Mouse (Mus musculus): ENCODE measurements around the gene Kmt2a. TPM values are rescaled to one million over a fixed set of nuclear protein-coding genes. Genes with fewer than 3 reads are reported as not detected.
A peak's percentile ranks its signal among the peaks of the same experiment; 100 is the strongest.

The Kmt2a gene
- polyA plus RNA-seq, 1 experiment from 2014 or later, result 31.6 TPM

- Histone ChIP-seq H3K9me3 (no peaks in the 10 kb centered on the region), H3K4me3 (no peak overlapping the region), H3K36me3 (peaks cover 76% of the 10 kb centered on the region), H3K4me1 (no peaks in the 10 kb centered on the region), H3K27ac (replicated peaks) (no peak overlapping the region), H3K9ac (replicated peaks) (no peak overlapping the region), H3K4me2 (replicated peaks) (no peak overlapping the region), H3K27me3 (no peaks in the 10 kb centered on the region)
- no peak for ATAC-seq (replicated peaks)
- 71% methylated on average over 5 of the region's 5 CpGs for WGBS
Measured at GRCm38 (mm10) chr9:44807141-44807540, 74.0 kb downstream of the Kmt2a start.

- Histone ChIP-seq H3K9ac (replicated peaks) (no peak overlapping the region), H3K4me2 (replicated peaks) (no peak overlapping the region), H3K36me3 (peaks cover 60% of the 10 kb centered on the region), H3K27ac (replicated peaks) (no peak overlapping the region), H3K4me3 (no peak overlapping the region), H3K4me1 (no peaks in the 10 kb centered on the region), H3K9me3 (no peaks in the 10 kb centered on the region), H3K27me3 (no peaks in the 10 kb centered on the region)
- no peak for ATAC-seq (replicated peaks)
- WGBS, result 89% methylated on average over 5 of the region's 5 CpGs
Measured at GRCm38 (mm10) chr9:44805536-44805935, 75.6 kb downstream of the Kmt2a start.

- no peak overlapping the region for H3K4me2 ChIP-seq (replicated peaks)
- H3K9me3 ChIP-seq, result no peaks in the 10 kb centered on the region
- no peak for ATAC-seq (replicated peaks)
- H3K9ac ChIP-seq (replicated peaks), result no peak overlapping the region
- no peak overlapping the region for H3K4me3 ChIP-seq
- H3K27me3 ChIP-seq, result no peaks in the 10 kb centered on the region
- H3K4me1 ChIP-seq, result peaks cover 6% of the 10 kb centered on the region
- peaks cover 51% of the 10 kb centered on the region for H3K36me3 ChIP-seq
- 89% methylated on average over 10 of the region's 10 CpGs for WGBS
- no peak overlapping the region for H3K27ac ChIP-seq (replicated peaks)
Measured at GRCm38 (mm10) chr9:44804678-44805077, 76.4 kb downstream of the Kmt2a start.

GRCm38 (mm10) chr9:44802808-44803450 is 78.2 kb downstream of the Kmt2a start, which contains the start of gene Ttc36:
Gene Ttc36, minus strand, starts transcription at chr9:44803072.
- no peak for ATAC-seq (replicated peaks)
- Histone ChIP-seq H3K36me3 (peaks cover 34% of the 10 kb centered on the region), H3K9ac (replicated peaks) (no peak within 1 kb of the TSS), H3K27ac (replicated peaks) (no peak within 1 kb of the TSS), H3K27me3 (no peaks in the 10 kb centered on the region), H3K4me2 (replicated peaks) (no peak within 1 kb of the TSS), H3K4me3 (no peak within 1 kb of the TSS), H3K9me3 (no peaks in the 10 kb centered on the region), H3K4me1 (peaks cover 20% of the 10 kb centered on the region)
- 74% methylated on average over 4 of the region's 4 CpGs for WGBS

- Histone ChIP-seq H3K9me3 (no peaks in the 10 kb centered on the region), H3K4me2 (replicated peaks) (no peak overlapping the region), H3K27ac (replicated peaks) (no peak overlapping the region), H3K4me1 (peaks cover 20% of the 10 kb centered on the region), H3K27me3 (no peaks in the 10 kb centered on the region), H3K9ac (replicated peaks) (no peak overlapping the region), H3K36me3 (peaks cover 21% of the 10 kb centered on the region), H3K4me3 (no peak overlapping the region)
- WGBS, result 82% methylated on average over 6 of the region's 6 CpGs
- ATAC-seq (replicated peaks), result no peak
Measured at GRCm38 (mm10) chr9:44801669-44802068, 79.4 kb downstream of the Kmt2a start.

GRCm38 (mm10) chr9:44799958-44800324 is 81.2 kb downstream of the Kmt2a start:
- Histone ChIP-seq H3K4me3 (peak overlapping the region; percentile 84), H3K9ac (replicated peaks) (peak overlapping the region; percentile 60), H3K27me3 (no peaks in the 10 kb centered on the region), H3K36me3 (peaks cover 7% of the 10 kb centered on the region), H3K9me3 (no peaks in the 10 kb centered on the region), H3K4me2 (replicated peaks) (peak overlapping the region; percentile 99), H3K27ac (replicated peaks) (no peak overlapping the region), H3K4me1 (peaks cover 20% of the 10 kb centered on the region)
- 38% methylated on average over 9 of the region's 9 CpGs for whole genome bisulfite sequencing
- ATAC-seq (replicated peaks), result no peak

- ATAC-seq (replicated peaks), result peak; percentile 97
- H3K4me1 ChIP-seq, result peaks cover 20% of the 10 kb centered on the region
- H3K36me3 ChIP-seq, result 0 out of 2 replicates have a peak, but pooled peaks cover 3% of the 10 kb centered on the region
- H3K27me3 ChIP-seq, result no peaks in the 10 kb centered on the region
- peak within 1 kb of the TSS; percentile 84 for H3K4me3 ChIP-seq
- under 1% methylated on average over 75 of the region's 75 CpGs for WGBS
- H3K9ac ChIP-seq (replicated peaks), result peak within 1 kb of the TSS; percentile 60
- peak within 1 kb of the TSS; percentile 47 for H3K27ac ChIP-seq (replicated peaks)
- H3K9me3 ChIP-seq, result no peaks in the 10 kb centered on the region
- peak within 1 kb of the TSS; percentile 99 for H3K4me2 ChIP-seq (replicated peaks)
Measured at GRCm38 (mm10) chr9:44799102-44799957, 81.8 kb downstream of the Kmt2a start, which contains the start of gene Tmem25. Gene Tmem25, minus strand, starts transcription at chr9:44799307.

- H3K27me3 ChIP-seq, result no peaks in the 10 kb centered on the region
- peaks cover 20% of the 10 kb centered on the region for H3K4me1 ChIP-seq
- WGBS, result 46% methylated on average over 7 of the region's 7 CpGs
- no peak overlapping the region for H3K27ac ChIP-seq (replicated peaks)
- H3K4me2 ChIP-seq (replicated peaks), result peak overlapping the region; percentile 99
- peak overlapping the region; percentile 84 for H3K4me3 ChIP-seq
- no peaks in the 10 kb centered on the region for H3K9me3 ChIP-seq
- no peak for ATAC-seq (replicated peaks)
- peak overlapping the region; percentile 60; the same call in 1 of the 2 replicates for H3K9ac ChIP-seq (replicated peaks)
- no peaks in the 10 kb centered on the region for H3K36me3 ChIP-seq
Measured at GRCm38 (mm10) chr9:44798298-44798697, 82.8 kb downstream of the Kmt2a start.

GRCm38 (mm10) chr9:44792842-44793241 is 88.3 kb downstream of the Kmt2a start:
- no peak overlapping the region for H3K9ac ChIP-seq (replicated peaks)
- 78% methylated on average over 9 of the region's 9 CpGs for WGBS
- peaks cover 49% of the 10 kb centered on the region for H3K36me3 ChIP-seq
- no peak overlapping the region for H3K4me2 ChIP-seq (replicated peaks)
- H3K9me3 ChIP-seq, result no peaks in the 10 kb centered on the region
- no peak for ATAC-seq (replicated peaks)
- H3K4me3 ChIP-seq, result no peak overlapping the region
- H3K27ac ChIP-seq (replicated peaks), result no peak overlapping the region
- no peaks in the 10 kb centered on the region for H3K4me1 ChIP-seq
- H3K27me3 ChIP-seq, result no peaks in the 10 kb centered on the region

GRCm38 (mm10) chr9:44772750-44773651 is 108.1 kb downstream of the Kmt2a start:
- no peaks in the 10 kb centered on the region for H3K27me3 ChIP-seq
- H3K4me3 ChIP-seq, result peak overlapping the region; percentile 78
- peak overlapping the region; percentile 80 for H3K27ac ChIP-seq (replicated peaks)
- peak overlapping the region; percentile 75 for H3K9ac ChIP-seq (replicated peaks)
- peaks cover 21% of the 10 kb centered on the region for H3K4me1 ChIP-seq
- peak overlapping the region; percentile 86 for H3K4me2 ChIP-seq (replicated peaks)
- under 1% methylated on average over 41 of the region's 41 CpGs for WGBS
- H3K36me3 ChIP-seq, result peaks cover 5% of the 10 kb centered on the region; the same call in 1 of the 2 replicates
- ATAC-seq (replicated peaks), result peak; percentile 99
- no peaks in the 10 kb centered on the region for H3K9me3 ChIP-seq

GRCm38 (mm10) chr9:44772392-44772749 is 108.7 kb downstream of the Kmt2a start:
- WGBS, result 30% methylated on average over 5 of the region's 5 CpGs
- no peaks in the 10 kb centered on the region for H3K9me3 ChIP-seq
- ATAC-seq (replicated peaks), result no peak
- peak overlapping the region; percentile 80 for H3K27ac ChIP-seq (replicated peaks)
- H3K27me3 ChIP-seq, result no peaks in the 10 kb centered on the region
- no peak overlapping the region for H3K4me2 ChIP-seq (replicated peaks)
- H3K4me3 ChIP-seq, result peak overlapping the region; percentile 78
- no peak overlapping the region for H3K9ac ChIP-seq (replicated peaks)
- H3K4me1 ChIP-seq, result peaks cover 21% of the 10 kb centered on the region
- peaks cover 5% of the 10 kb centered on the region; the same call in 1 of the 2 replicates for H3K36me3 ChIP-seq
